Mouse (Mus musculus): ENCODE results near the gene Pm20d1. TPM values are rescaled to one million over a fixed set of nuclear protein-coding genes. Genes with fewer than 3 reads are reported as not detected.

Gene Pm20d1
- total and polyA plus RNA-seq, 2 experiments from 2014 or later = 3.5 to 6.4 TPM

- H3K9me3 ChIP-seq (replicated peaks; ENCODE audit: control insufficient read depth, low read length) = no peaks in the 10 kb centered on the region
- H3K9ac ChIP-seq (replicated peaks; ENCODE audit: low read depth, low read length) = peak within 1 kb of the TSS; percentile 81
- peaks cover 20% of the 10 kb centered on the region for H3K36me3 ChIP-seq (replicated peaks; ENCODE audit: control insufficient read depth, insufficient read depth, low read length)
- no peak for DNase-seq (ENCODE audit: low spot score)
- WGBS = 4% methylated on average over 25 of the region's 25 CpGs
- TF ChIP-seq EP300 (IDR thresholded peaks at IDR 0.05; ENCODE audit: low read depth) = no peak
- TF ChIP-seq CTCF (IDR thresholded peaks at IDR 0.05; ENCODE audit: low read depth) = no peak
- H3K27ac ChIP-seq (ENCODE audit: low read depth) = peak within 1 kb of the TSS; percentile 80
- H3K4me2 ChIP-seq (ENCODE audit: low read depth, low read length) = peak within 1 kb of the TSS; percentile 85
- H3K4me1 ChIP-seq (ENCODE audit: control insufficient read depth, insufficient read depth) = peaks cover 19% of the 10 kb centered on the region
- peak within 1 kb of the TSS; percentile 83 for H3K4me3 ChIP-seq (ENCODE audit: low read depth, low read length)
- ATAC-seq (ENCODE audit: insufficient read depth, low read depth) = peak; percentile 27; the same call in 1 of the 2 replicates
- no peaks in the 10 kb centered on the region for H3K27me3 ChIP-seq (ENCODE audit: control insufficient read depth, insufficient read depth, low read length)
Measured at GRCm38 (mm10) chr1:131827207-131827786, 30.1 kb downstream of the Pm20d1 start, which contains the start of gene Slc41a1. Slc41a1 (plus strand) TSS chr1:131827493.

GRCm38 (mm10) chr1:131827787-131828258 lies 30.6 kb downstream of the Pm20d1 start:
- no peaks in the 10 kb centered on the region for H3K9me3 ChIP-seq (replicated peaks; ENCODE audit: control insufficient read depth, low read length)
- peak; percentile 96 for ATAC-seq (ENCODE audit: insufficient read depth, low read depth)
- peak; percentile 92 for DNase-seq (ENCODE audit: low spot score)
- peak overlapping the region; percentile 85 for H3K4me2 ChIP-seq (ENCODE audit: low read depth, low read length)
- TF ChIP-seq CTCF (IDR thresholded peaks at IDR 0.05; ENCODE audit: low read depth) (no peak), EP300 (IDR thresholded peaks at IDR 0.05; ENCODE audit: low read depth) (peak; percentile 78; the same call in 1 of the 2 replicates)
- H3K4me3 ChIP-seq (ENCODE audit: low read depth, low read length) = peak overlapping the region; percentile 83
- WGBS = under 1% methylated on average over 33 of the region's 36 CpGs
- H3K27ac ChIP-seq (ENCODE audit: low read depth) = peak overlapping the region; percentile 80
- H3K9ac ChIP-seq (replicated peaks; ENCODE audit: low read depth, low read length) = peak overlapping the region; percentile 81
- H3K4me1 ChIP-seq (ENCODE audit: control insufficient read depth, insufficient read depth) = peaks cover 23% of the 10 kb centered on the region
- H3K36me3 ChIP-seq (replicated peaks; ENCODE audit: control insufficient read depth, insufficient read depth, low read length) = peaks cover 22% of the 10 kb centered on the region
- no peaks in the 10 kb centered on the region for H3K27me3 ChIP-seq (ENCODE audit: control insufficient read depth, insufficient read depth, low read length)

GRCm38 (mm10) chr1:131828297-131829126 lies 31.3 kb downstream of the Pm20d1 start:
- peaks cover 28% of the 10 kb centered on the region for H3K36me3 ChIP-seq (replicated peaks; ENCODE audit: control insufficient read depth, insufficient read depth, low read length)
- H3K27me3 ChIP-seq (ENCODE audit: control insufficient read depth, insufficient read depth, low read length) = no peaks in the 10 kb centered on the region
- H3K9me3 ChIP-seq (replicated peaks; ENCODE audit: control insufficient read depth, low read length) = no peaks in the 10 kb centered on the region
- no peak for TF ChIP-seq EP300 (IDR thresholded peaks at IDR 0.05; ENCODE audit: low read depth)
- peak overlapping the region; percentile 81 for H3K9ac ChIP-seq (replicated peaks; ENCODE audit: low read depth, low read length)
- H3K4me2 ChIP-seq (ENCODE audit: low read depth, low read length) = peak overlapping the region; percentile 85
- ATAC-seq (ENCODE audit: insufficient read depth, low read depth) (peak; percentile 50), DNase-seq (ENCODE audit: low spot score) (peak; percentile 31)
- peak overlapping the region; percentile 80 for H3K27ac ChIP-seq (ENCODE audit: low read depth)
- H3K4me1 ChIP-seq (ENCODE audit: control insufficient read depth, insufficient read depth) = peaks cover 23% of the 10 kb centered on the region
- peak overlapping the region; percentile 83 for H3K4me3 ChIP-seq (ENCODE audit: low read depth, low read length)
- under 1% methylated on average over 21 of the region's 22 CpGs for WGBS

- no peak for TF ChIP-seq EP300 (IDR thresholded peaks at IDR 0.05; ENCODE audit: low read depth)
- no peak for TF ChIP-seq CTCF (IDR thresholded peaks at IDR 0.05; ENCODE audit: low read depth)
- H3K4me3 ChIP-seq (ENCODE audit: low read depth, low read length) = peak overlapping the region; percentile 83
- H3K4me1 ChIP-seq (ENCODE audit: control insufficient read depth, insufficient read depth) = peaks cover 23% of the 10 kb centered on the region
- ATAC-seq (ENCODE audit: insufficient read depth, low read depth) (no peak), DNase-seq (ENCODE audit: low spot score) (no peak)
- H3K27ac ChIP-seq (ENCODE audit: low read depth) = no peak overlapping the region
- H3K9me3 ChIP-seq (replicated peaks; ENCODE audit: control insufficient read depth, low read length) = no peaks in the 10 kb centered on the region
- peak overlapping the region; percentile 85 for H3K4me2 ChIP-seq (ENCODE audit: low read depth, low read length)
- peak overlapping the region; percentile 81 for H3K9ac ChIP-seq (replicated peaks; ENCODE audit: low read depth, low read length)
- H3K27me3 ChIP-seq (ENCODE audit: control insufficient read depth, insufficient read depth, low read length) = no peaks in the 10 kb centered on the region
- WGBS = 40% methylated on average over 5 of the region's 5 CpGs
- H3K36me3 ChIP-seq (replicated peaks; ENCODE audit: control insufficient read depth, insufficient read depth, low read length) = peaks cover 30% of the 10 kb centered on the region
Measured at GRCm38 (mm10) chr1:131829279-131829678, 32.1 kb downstream of the Pm20d1 start.

GRCm38 (mm10) chr1:131830561-131830960 lies 33.4 kb downstream of the Pm20d1 start:
- Histone ChIP-seq H3K27me3 (ENCODE audit: control insufficient read depth, insufficient read depth, low read length) (no peaks in the 10 kb centered on the region), H3K36me3 (replicated peaks; ENCODE audit: control insufficient read depth, insufficient read depth, low read length) (peaks cover 33% of the 10 kb centered on the region), H3K4me3 (ENCODE audit: low read depth, low read length) (no peak overlapping the region), H3K4me1 (ENCODE audit: control insufficient read depth, insufficient read depth) (peaks cover 23% of the 10 kb centered on the region), H3K9me3 (replicated peaks; ENCODE audit: control insufficient read depth, low read length) (no peaks in the 10 kb centered on the region), H3K27ac (ENCODE audit: low read depth) (no peak overlapping the region), H3K4me2 (ENCODE audit: low read depth, low read length) (no peak overlapping the region), H3K9ac (replicated peaks; ENCODE audit: low read depth, low read length) (no peak overlapping the region)
- 81% methylated on average over 15 of the region's 15 CpGs for WGBS
- DNase-seq (ENCODE audit: low spot score) (no peak), ATAC-seq (ENCODE audit: insufficient read depth, low read depth) (no peak)
- TF ChIP-seq CTCF (IDR thresholded peaks at IDR 0.05; ENCODE audit: low read depth) (no peak), EP300 (IDR thresholded peaks at IDR 0.05; ENCODE audit: low read depth) (no peak)

All from heart, postnatal 0 days (tissue).